Mouse (Mus musculus): ENCODE data around the gene Hepacam.

Hepacam gene

DNA sequence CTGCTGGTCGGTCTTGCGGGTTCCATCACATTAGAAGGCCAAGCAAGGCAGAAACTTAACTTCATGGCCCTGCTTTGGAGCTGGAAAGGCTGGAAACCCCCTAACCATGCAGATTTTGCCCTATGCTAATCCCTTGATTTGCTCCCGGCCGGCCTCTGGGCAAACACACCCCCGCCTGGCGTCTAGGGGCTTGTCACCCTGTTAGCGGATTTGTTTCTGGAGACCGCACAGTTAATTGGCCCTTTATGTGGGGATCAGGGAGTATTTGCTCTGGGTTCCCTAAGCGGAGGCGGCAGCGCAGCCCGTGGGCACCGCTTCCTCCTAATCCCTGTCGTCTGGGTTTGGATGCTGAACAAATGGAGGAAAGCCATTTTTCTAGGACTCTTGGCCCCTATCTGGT, 67.8 kb downstream of the Hepacam start:
- no peak for DNase-seq

DNA sequence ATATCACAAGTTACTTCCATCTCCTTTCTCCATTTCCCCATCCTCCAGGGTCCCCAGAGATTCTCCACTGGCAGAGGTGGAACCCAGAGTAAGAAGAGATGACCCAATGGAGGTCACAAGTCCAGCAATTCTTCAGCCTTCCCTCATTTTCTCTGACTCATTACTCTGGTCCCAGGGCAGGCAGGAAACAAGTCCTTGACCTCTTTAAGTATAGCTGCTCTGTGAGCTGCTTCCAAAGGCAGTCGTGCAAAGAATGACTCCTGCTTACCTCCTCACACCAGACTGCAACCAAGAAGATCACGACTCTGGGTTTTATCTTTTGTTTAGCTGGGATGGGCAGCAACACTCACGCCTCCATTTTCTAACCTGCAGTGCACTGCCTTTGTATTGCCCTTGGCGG, 68.5 kb downstream of the Hepacam start:
- DNase-seq = no peak
